Mouse (Mus musculus) cerebellum, adult (tissue): Measurements from ENCODE around the gene Arhgap11a.

Experiments used
- ATAC-seq: cut with Nextera tagmentation; 2 replicates; pipeline ENCODE4 v1.9.2; 2017; ENCODE audit warnings: mild to moderate bottlenecking, moderate library complexity, mixed read lengths; ENCODE audit not compliant: insufficient number of reproducible peaks, low FRiP score, low TSS enrichment

The Arhgap11a gene

GRCm38 (mm10) chr2:113820117-113820516 lies 28.3 kb downstream of the Arhgap11a start:
- ATAC-seq = no peak

DNA sequence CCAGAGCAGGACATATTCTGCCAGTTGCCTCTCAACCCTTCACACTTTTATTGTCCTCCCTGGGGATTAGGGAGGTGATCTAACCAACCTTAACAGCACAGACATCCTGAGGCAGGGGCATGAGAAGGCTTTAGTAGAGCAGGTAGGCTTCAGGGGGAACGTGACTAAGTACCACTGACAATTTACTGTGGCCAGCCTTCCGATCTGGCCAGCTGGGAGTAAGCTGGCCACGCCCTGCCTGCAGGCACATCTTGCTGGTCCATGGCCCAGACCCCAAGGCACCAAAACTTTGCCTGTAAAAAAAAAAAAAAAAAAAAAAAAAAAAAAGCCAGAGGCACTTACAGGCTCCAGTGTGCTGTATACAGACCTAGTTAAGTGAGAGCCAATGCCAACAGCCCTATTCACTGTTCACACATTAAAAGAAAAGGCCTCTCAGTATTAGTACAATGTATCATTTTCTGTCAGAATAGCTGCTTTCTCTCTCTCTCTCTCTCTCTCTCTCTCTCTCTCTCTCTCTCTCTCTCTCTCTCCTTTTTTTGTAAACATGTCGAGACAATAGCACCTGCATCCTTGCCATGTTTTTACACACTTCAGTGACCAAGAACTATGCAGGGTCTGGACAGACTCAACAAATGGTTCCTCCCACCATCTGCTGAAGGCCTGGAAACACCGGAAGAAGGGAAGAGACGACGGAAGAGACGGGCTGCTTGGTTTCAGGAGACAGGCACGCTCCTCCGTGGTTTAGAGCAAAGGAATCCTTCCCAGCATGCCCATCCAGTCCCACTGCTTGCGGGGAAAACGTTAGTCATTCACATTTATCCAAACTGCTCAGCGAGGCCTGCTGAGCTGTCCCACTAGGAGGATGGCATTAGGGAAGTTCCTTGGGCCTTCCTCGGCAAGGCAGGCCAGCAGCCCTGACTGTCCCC lies 30.5 kb downstream of the Arhgap11a start:
- peak; percentile 60; the same call in 1 of the 2 replicates for ATAC-seq

GRCm38 (mm10) chr2:113807640-113808039 lies 40.8 kb downstream of the Arhgap11a start:
- ATAC-seq = 0 out of 2 replicates have a peak, but pooled peaks have one; percentile 47

DNA sequence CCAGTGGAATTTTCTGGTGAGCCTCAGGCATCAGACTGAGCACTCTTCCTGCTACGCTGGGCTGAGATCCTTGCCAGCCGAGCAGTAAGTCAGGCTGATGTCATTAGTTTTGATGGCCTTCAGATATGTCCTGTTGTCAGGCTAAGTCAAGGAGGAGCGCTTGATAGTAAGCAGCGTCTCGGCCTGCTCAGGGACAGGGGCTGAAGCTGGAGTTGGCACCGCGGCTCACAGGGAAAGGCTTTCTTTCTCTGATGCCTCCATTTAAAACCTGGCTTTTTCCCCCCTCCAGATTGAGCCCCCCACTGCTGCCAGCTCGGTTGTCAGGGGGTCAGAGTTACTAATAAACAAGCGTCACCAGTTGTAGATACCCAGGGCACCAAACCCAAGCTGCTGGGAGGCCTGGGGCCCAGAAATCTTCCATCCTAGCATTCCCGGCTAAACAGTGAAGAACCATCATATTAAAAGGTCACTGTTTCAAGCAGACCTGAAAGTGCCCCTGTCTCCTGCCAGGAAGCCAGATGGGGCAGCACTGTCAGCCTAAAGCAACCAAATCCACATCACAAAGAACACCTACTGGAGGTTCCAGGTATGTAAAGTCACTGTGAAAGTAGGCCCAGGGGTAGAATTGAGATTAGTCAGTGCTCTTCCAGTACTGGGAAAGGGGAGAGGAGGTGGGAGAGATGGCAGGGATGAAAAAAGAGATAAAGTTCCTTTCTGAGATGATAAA lies 41.4 kb downstream of the Arhgap11a start:
- ATAC-seq = peak; percentile 55

GRCm38 (mm10) chr2:113805765-113806164 lies 42.7 kb downstream of the Arhgap11a start:
- ATAC-seq = no peak

GRCm38 (mm10) chr2:113803753-113804152 lies 44.7 kb downstream of the Arhgap11a start:
- ATAC-seq = peak; percentile 87

- ATAC-seq = no peak
Measured at GRCm38 (mm10) chr2:113800846-113801245, 47.6 kb downstream of the Arhgap11a start.

DNA sequence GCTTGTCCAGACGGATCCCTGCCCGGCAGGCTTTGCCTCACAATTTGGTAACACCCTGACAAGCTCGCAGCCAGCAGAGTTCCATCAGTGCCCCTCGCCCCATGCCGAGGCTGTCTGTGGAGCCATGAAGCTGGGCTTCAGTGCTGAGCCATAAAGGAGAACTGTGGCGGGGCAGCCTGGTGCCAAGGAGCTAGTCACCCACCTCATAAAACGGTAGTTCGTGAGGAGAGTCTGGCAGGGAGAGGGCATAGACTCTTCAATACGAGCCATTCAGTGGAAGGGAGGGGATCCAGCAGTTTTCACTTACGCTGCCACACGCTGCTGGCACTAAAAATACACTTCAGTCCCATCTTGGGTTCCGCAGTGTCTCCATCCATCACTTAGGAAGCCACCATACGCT lies 49.9 kb downstream of the Arhgap11a start:
- 0 out of 2 replicates have a peak, but pooled peaks have one; percentile 23 for ATAC-seq

DNA sequence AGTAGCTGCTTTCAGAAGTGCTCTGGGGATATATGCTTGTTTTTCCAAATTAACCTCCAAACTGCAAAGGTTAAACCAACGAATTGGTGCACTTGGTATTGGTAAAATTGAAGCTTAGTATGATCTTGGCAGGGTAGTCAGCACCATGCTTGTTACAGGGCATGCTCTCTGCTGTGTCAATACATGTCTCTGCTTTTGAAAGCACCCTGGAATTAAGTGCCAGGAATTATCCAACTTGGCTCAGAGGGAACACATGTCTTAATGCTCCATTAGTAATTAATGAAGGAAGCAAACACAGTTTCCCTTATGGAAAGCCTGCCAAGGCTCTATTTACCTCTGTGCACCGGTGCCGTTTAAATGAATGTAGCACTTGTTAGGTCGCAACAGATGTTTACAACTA lies 53.3 kb downstream of the Arhgap11a start:
- no peak for ATAC-seq

DNA sequence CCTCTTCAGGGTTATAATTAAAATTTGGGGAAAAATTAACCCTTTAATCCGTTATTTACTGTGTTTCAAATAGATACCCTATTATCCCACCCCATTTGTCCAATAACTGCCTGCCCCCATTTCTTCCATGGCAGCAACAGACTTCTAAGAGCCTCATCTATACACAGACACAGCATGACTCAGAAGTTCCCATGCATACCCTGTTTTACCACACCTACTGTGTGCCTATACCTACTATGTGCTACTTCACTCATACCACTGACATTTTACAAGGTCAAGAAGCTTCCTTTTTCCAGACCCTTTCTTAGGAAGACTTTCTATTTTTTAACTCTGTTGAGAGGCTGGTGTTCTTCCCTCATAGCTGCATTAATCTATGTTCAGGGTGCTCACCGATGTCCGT lies 54.9 kb downstream of the Arhgap11a start:
- ATAC-seq = no peak

GRCm38 (mm10) chr2:113788821-113789387 lies 59.6 kb downstream of the Arhgap11a start:
- no peak for ATAC-seq

- ATAC-seq = no peak
Measured at GRCm38 (mm10) chr2:113787882-113788281, 60.6 kb downstream of the Arhgap11a start.

DNA sequence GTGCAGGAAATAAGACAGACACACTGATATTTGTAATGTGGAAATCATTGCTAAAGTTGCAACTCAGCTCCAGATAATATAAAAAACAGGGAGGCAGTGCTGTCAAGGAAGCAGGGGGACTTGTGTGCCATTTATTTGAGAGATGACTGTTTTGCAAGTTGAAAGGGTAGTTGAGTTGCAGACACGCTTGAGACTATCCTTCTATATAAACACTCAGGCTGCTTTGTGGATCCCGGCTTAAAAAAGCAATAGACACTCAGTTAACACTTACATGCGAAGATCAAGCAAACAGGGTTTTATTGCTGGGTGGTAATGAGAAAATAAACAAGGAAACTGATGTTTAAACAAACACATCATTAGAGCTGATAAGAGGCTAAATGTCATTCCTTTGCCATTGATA lies 63.6 kb downstream of the Arhgap11a start:
- no peak for ATAC-seq

- no peak for ATAC-seq
Measured at GRCm38 (mm10) chr2:113781521-113781920, 66.9 kb downstream of the Arhgap11a start.
